Mouse (Mus musculus) layer of hippocampus, adult 6 months (tissue): ENCODE results near the gene Psma5. TPM values are rescaled to one million over a fixed set of nuclear protein-coding genes. Genes with fewer than 3 reads are reported as not detected.

ENCODE experiments used
- long read RNA-seq, 2 experiments: library from polyadenylated mRNA; unstranded; transcript quantifications; one replicate each; pipeline ENCODE4 v2.0.0; 2019 to 2020
- polyA plus RNA-seq: library from polyadenylated mRNA; unstranded; fragments of <200 nt; fragmentation: Nextera tagmentation; gene quantifications from 2 replicates; pipeline ENCODE4 v1.2.3, GENCODE M21; 2021

Gene Psma5
- 219 and 230 TPM in 2 replicates for polyA plus RNA-seq
- long read RNA-seq, experiment 1, transcript Psma5-201 (9 exons, 1,239 nt) = major isoform, 229 of 248 reads
- long read RNA-seq, experiment 1, partial matches to known transcripts = 13 of 248 reads
- long read RNA-seq, experiment 1, other reads (novel, unspliced or antisense) = 6 of 248 reads
- long read RNA-seq, experiment 2, transcript Psma5-201 (9 exons, 1,239 nt) = major isoform, 120 of 124 reads
- long read RNA-seq, experiment 2, partial matches to known transcripts = 2 of 124 reads
- long read RNA-seq, experiment 2, other reads (novel, unspliced or antisense) = 2 of 124 reads

GRCm38 (mm10) chr3:108256719-108257637 lies at the start of gene Psma5:
Gene Psma5 (plus strand): TSS chr3:108256926.

DNA sequence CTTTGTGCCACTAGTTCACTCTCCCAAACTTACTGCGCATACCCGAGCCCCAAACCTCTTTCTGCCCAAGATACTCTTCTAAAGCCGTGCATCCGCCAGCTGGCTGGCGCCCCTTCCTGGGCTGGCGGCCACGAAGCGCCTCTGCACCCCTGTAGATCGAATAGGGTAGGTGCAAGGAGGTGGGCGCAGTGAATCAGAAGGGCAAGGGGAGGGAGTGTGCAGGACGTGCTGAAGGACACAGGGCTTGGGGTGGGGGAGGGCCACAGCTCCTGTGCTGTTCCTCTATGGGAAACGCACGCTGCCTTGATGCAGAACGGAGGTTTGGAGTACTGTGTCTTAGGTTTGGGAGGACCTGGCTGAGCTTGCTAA lies 46.0 kb upstream of the Psma5 start, which contains the start of gene Atxn7l2:
TSS of gene Atxn7l2 (minus strand) at position 164 of the 369 bp plus-strand sequence.

GRCm38 (mm10) chr3:108226558-108227350 lies 30.0 kb upstream of the Psma5 start, which contains the start of gene Sypl2:
Gene Sypl2 (minus strand): TSS chr3:108226648.

GRCm38 (mm10) chr3:108283781-108284601 lies 27.3 kb downstream of the Psma5 start, which contains the start of gene Sort1:
Gene Sort1 (plus strand): TSS chr3:108284082.

Other genes starting within 250 kb of the Psma5 start
- gene Gstm1, start 239.0 kb upstream of the Psma5 start, polyA plus RNA-seq = 598 and 660 TPM in 2 replicates
- gene Gstm4, start 212.0 kb upstream of the Psma5 start, polyA plus RNA-seq = 20.5 and 22.6 TPM in 2 replicates
- 25.0 and 27.7 TPM in 2 replicates for gene Ampd2, start 170.3 kb upstream of the Psma5 start, polyA plus RNA-seq
- gene Gnat2, start 164.1 kb upstream of the Psma5 start, polyA plus RNA-seq = 0.13 and 0.55 TPM in 2 replicates
- gene Gnai3, start 110.8 kb upstream of the Psma5 start, polyA plus RNA-seq = 21.7 and 24.5 TPM in 2 replicates
- 4.4 TPM in 2 replicates for gene Gpr61, start 102.0 kb upstream of the Psma5 start, polyA plus RNA-seq
- 5.2 and 5.3 TPM in 2 replicates for gene Amigo1, start 70.6 kb upstream of the Psma5 start, polyA plus RNA-seq
- 4.8 and 5.3 TPM in 2 replicates for gene Cyb561d1, start 55.7 kb upstream of the Psma5 start, polyA plus RNA-seq
- gene Atxn7l2, start 46.0 kb upstream of the Psma5 start, polyA plus RNA-seq = 3.5 and 4.9 TPM in 2 replicates
- gene Sypl2, start 30.3 kb upstream of the Psma5 start, polyA plus RNA-seq = 0.75 and 0.92 TPM in 2 replicates
- gene Sort1, start 27.2 kb downstream of the Psma5 start, polyA plus RNA-seq = 32.3 and 34.9 TPM in 2 replicates
- gene Mybphl, start 108.0 kb downstream of the Psma5 start, polyA plus RNA-seq = not detected in 2 replicates
- 8.3 and 10.5 TPM in 2 replicates for gene Psrc1, start 126.9 kb downstream of the Psma5 start, polyA plus RNA-seq
- gene Celsr2, start 158.6 kb downstream of the Psma5 start, polyA plus RNA-seq = 32.5 and 41.7 TPM in 2 replicates
- gene Sars, start 188.3 kb downstream of the Psma5 start, polyA plus RNA-seq = 131 and 140 TPM in 2 replicates